In genomic region chr19:44447927-44448326, GRCm38 (mm10) we compare ENCODE assay signal across 28 mouse cellular contexts. TPM values are rescaled to one million over a fixed set of nuclear protein-coding genes. Genes with fewer than 3 reads are reported as not detected.
"Had no signal": no experiment of that assay in that cellular context is flagged by ENCODE, and none has a peak within 500 bp of the region (broad histone marks: within the 10 kb centered on the region; RNA-seq: fewer than 3 reads in every experiment).

No protein-coding gene starts in this region.

- H3K4me2 ChIP-seq: heart, embryonic 11.5 days; heart, embryonic 13.5 days; heart, embryonic 15.5 days; hindbrain, embryonic 13.5 days; hindbrain, embryonic 15.5 days; limb, embryonic 13.5 days; limb, embryonic 15.5 days; liver, embryonic 12.5 days had no signal

- ATAC-seq: hindbrain, postnatal 0 days; intestine, embryonic 16.5 days; liver, embryonic 12.5 days had no signal

- H3K27ac ChIP-seq: heart, adult 2 months; heart, embryonic 13.5 days; heart, embryonic 15.5 days; hindbrain, embryonic 13.5 days; hindbrain, embryonic 15.5 days; hindbrain, postnatal 0 days; limb, embryonic 13.5 days; limb, embryonic 15.5 days; liver, embryonic 12.5 days; liver, embryonic 14.5 days had no signal

- H3K4me1 ChIP-seq: heart, embryonic 13.5 days; heart, embryonic 15.5 days; hindbrain, embryonic 13.5 days; hindbrain, embryonic 15.5 days; limb, embryonic 13.5 days; limb, embryonic 15.5 days; liver, embryonic 12.5 days had no signal

- H3K4me3 ChIP-seq: heart, adult 2 months; heart, embryonic 13.5 days; heart, embryonic 15.5 days; hindbrain, embryonic 13.5 days; hindbrain, embryonic 15.5 days; limb, embryonic 13.5 days; limb, embryonic 15.5 days; liver, embryonic 12.5 days had no signal

- H3K9ac ChIP-seq: heart, embryonic 13.5 days; heart, embryonic 15.5 days; hindbrain, embryonic 13.5 days; hindbrain, embryonic 15.5 days; limb, embryonic 13.5 days; limb, embryonic 15.5 days; liver, embryonic 12.5 days; liver, embryonic 14.5 days had no signal

- H3K36me3 ChIP-seq: heart, embryonic 13.5 days; heart, embryonic 15.5 days; hindbrain, embryonic 13.5 days; hindbrain, embryonic 15.5 days; limb, embryonic 13.5 days; limb, embryonic 15.5 days; liver, embryonic 12.5 days had no signal

- H3K27me3 ChIP-seq: heart, embryonic 13.5 days; heart, embryonic 15.5 days; hindbrain, embryonic 13.5 days; hindbrain, embryonic 15.5 days; limb, embryonic 13.5 days; limb, embryonic 15.5 days had no signal

- DNase-seq: gastrocnemius, postnatal 14 days; gastrocnemius, postnatal 36 days; heart, adult 11 months; heart, adult 2 months; heart, postnatal 14 days; heart, postnatal 36 days; kidney, adult 18-20 months; kidney, adult 9 months; kidney, postnatal 14 days; kidney, postnatal 36 days; layer of hippocampus, adult 9-11 months; layer of hippocampus, postnatal 36 days; left cerebral cortex, postnatal 4 days had no signal

- H3K9me3 ChIP-seq: heart, embryonic 13.5 days; heart, embryonic 15.5 days; hindbrain, embryonic 13.5 days; hindbrain, embryonic 15.5 days; limb, embryonic 15.5 days; liver, embryonic 12.5 days had no signal

RNA-seq across cellular contexts. Expression of gene Wnt8b, which starts 45.3 kb away (rescaled TPM):
- polyA plus RNA-seq: heart, adult 2 months; heart, embryonic 11.5 days; heart, embryonic 13.5 days; heart, embryonic 15.5 days; heart, postnatal 0 days; hindbrain, postnatal 0 days; intestine, embryonic 14.5 days; intestine, embryonic 16.5 days; limb, embryonic 11.5 days; limb, embryonic 15.5 days; liver, adult 2 months; liver, embryonic 12.5 days; liver, embryonic 14.5 days had no signal
